Mouse (Mus musculus) spleen, postnatal 4 days (tissue): ENCODE data around the gene Zfp454.

Experiments used
- DNase-seq, 2 experiments: peaks; one replicate each; pipeline ENCODE4 v3.0.0; 2022; ENCODE audit warnings: low spot score in 2 of 2

The Zfp454 gene

GRCm38 (mm10) chr11:50841023-50841735, 46.3 kb downstream of the Zfp454 start, which contains the start of gene Zfp879:
Zfp879 (minus strand) TSS chr11:50841552.
- DNase-seq, result peak; percentile 70 to 88

GRCm38 (mm10) chr11:50835727-50836126, 51.7 kb downstream of the Zfp454 start:
- DNase-seq, result no peak

- peak; percentile 72 to 85 for DNase-seq
These were observed 60.2 kb downstream of the Zfp454 start, which contains the start of gene Zfp354c for GRCm38 (mm10) chr11:50827010-50827953. Zfp354c (minus strand) TSS chr11:50827724.

- DNase-seq, result no peak
These were observed 61.2 kb downstream of the Zfp454 start for GRCm38 (mm10) chr11:50826214-50826613.
